ENCODE assay signal across 15 mouse cellular contexts in genomic region chr13:103183566-103183965, GRCm38 (mm10).
DNase-seq lines count a peak whose midpoint lies in the region; ATAC-seq and TF ChIP-seq lines count a peak whose summit lies in the region.
"Had no signal": no experiment of that assay in that cellular context is flagged by ENCODE, and none has a peak within 500 bp of the region (broad histone marks: within the 10 kb centered on the region; RNA-seq: fewer than 3 reads in every experiment).

No protein-coding gene starts in this region.

- no peak for TF ChIP-seq EP300 in stomach, postnatal 0 days (optimal IDR thresholded peaks at IDR 0.05)

- WGBS in lung, embryonic 16.5 days, result 71% methylated on average over 5 of the region's 5 CpGs
- 83% methylated on average over 5 of the region's 5 CpGs for WGBS in limb, embryonic 10.5 days
- 76% methylated on average over 5 of the region's 5 CpGs for WGBS in stomach, postnatal 0 days
- WGBS in hindbrain, embryonic 13.5 days, result 90% methylated on average over 5 of the region's 5 CpGs

- no peak overlapping the region for H3K4me2 ChIP-seq in lung, embryonic 16.5 days (ENCODE audit: low read depth, low read length)
- H3K4me2 ChIP-seq in stomach, postnatal 0 days (replicated peaks; ENCODE audit: low read depth), result no peak overlapping the region
- no peak overlapping the region for H3K4me2 ChIP-seq in hindbrain, embryonic 13.5 days
- H3K4me2 ChIP-seq: forebrain, embryonic 13.5 days; heart, embryonic 12.5 days; hindbrain, embryonic 15.5 days had no signal

- TF ChIP-seq CTCF in stomach, postnatal 0 days (IDR thresholded peaks at IDR 0.05; ENCODE audit: low read depth), result no peak

- H3K36me3 ChIP-seq in lung, embryonic 16.5 days (ENCODE audit: control insufficient read depth, insufficient read depth, low read length), result no peaks in the 10 kb centered on the region
- H3K36me3 ChIP-seq in limb, embryonic 10.5 days, result no peaks in the 10 kb centered on the region
- H3K36me3 ChIP-seq in stomach, postnatal 0 days (ENCODE audit: control insufficient read depth, insufficient read depth, low read length), result no peaks in the 10 kb centered on the region
- H3K36me3 ChIP-seq in hindbrain, embryonic 13.5 days, result no peaks in the 10 kb centered on the region
- H3K36me3 ChIP-seq: embryonic facial prominence, embryonic 10.5 days; heart, embryonic 12.5 days; hindbrain, embryonic 10.5 days; hindbrain, embryonic 15.5 days had no signal

- no peaks in the 10 kb centered on the region; the same call in 1 of the 2 replicates for H3K9me3 ChIP-seq in lung, embryonic 16.5 days (ENCODE audit: control insufficient read depth, low read length)
- H3K9me3 ChIP-seq in limb, embryonic 10.5 days (replicated peaks), result no peaks in the 10 kb centered on the region
- H3K9me3 ChIP-seq in stomach, postnatal 0 days (ENCODE audit: control insufficient read depth, low read length), result no peaks in the 10 kb centered on the region
- no peaks in the 10 kb centered on the region for H3K9me3 ChIP-seq in hindbrain, embryonic 13.5 days
- H3K9me3 ChIP-seq: forebrain, embryonic 13.5 days; hindbrain, embryonic 15.5 days had no signal

- no peak overlapping the region for H3K9ac ChIP-seq in lung, embryonic 16.5 days (ENCODE audit: low read length)
- H3K9ac ChIP-seq in stomach, postnatal 0 days (ENCODE audit: low read length), result no peak overlapping the region
- no peak overlapping the region for H3K9ac ChIP-seq in hindbrain, embryonic 13.5 days
- H3K9ac ChIP-seq: forebrain, embryonic 13.5 days; heart, embryonic 12.5 days; hindbrain, embryonic 15.5 days had no signal

- ATAC-seq in lung, embryonic 16.5 days (ENCODE audit: low read depth), result peak; percentile 23; the same call in 1 of the 2 replicates
- ATAC-seq in stomach, postnatal 0 days (ENCODE audit: low FRiP score, low TSS enrichment), result no peak
- ATAC-seq in hindbrain, embryonic 13.5 days (ENCODE audit: low FRiP score), result no peak
- ATAC-seq: forebrain, embryonic 13.5 days had no signal

- H3K4me1 ChIP-seq in lung, embryonic 16.5 days (replicated peaks; ENCODE audit: control insufficient read depth, insufficient read depth, low read length), result no peaks in the 10 kb centered on the region
- no peaks in the 10 kb centered on the region for H3K4me1 ChIP-seq in limb, embryonic 10.5 days
- no peaks in the 10 kb centered on the region for H3K4me1 ChIP-seq in stomach, postnatal 0 days (replicated peaks; ENCODE audit: control insufficient read depth, insufficient read depth)
- 0 out of 2 replicates have a peak, but pooled peaks cover under 1% of the 10 kb centered on the region for H3K4me1 ChIP-seq in hindbrain, embryonic 13.5 days (replicated peaks)
- H3K4me1 ChIP-seq: forebrain, embryonic 13.5 days; hindbrain, embryonic 15.5 days had no signal

- no peak overlapping the region for H3K4me3 ChIP-seq in lung, embryonic 16.5 days (ENCODE audit: low read length)
- no peak overlapping the region for H3K4me3 ChIP-seq in limb, embryonic 10.5 days
- H3K4me3 ChIP-seq in stomach, postnatal 0 days (ENCODE audit: low read depth, low read length), result no peak overlapping the region
- no peak overlapping the region for H3K4me3 ChIP-seq in hindbrain, embryonic 13.5 days
- H3K4me3 ChIP-seq: embryonic facial prominence, embryonic 10.5 days; forebrain, embryonic 13.5 days; heart, embryonic 12.5 days; hindbrain, embryonic 10.5 days; hindbrain, embryonic 15.5 days had no signal

- H3K27me3 ChIP-seq in lung, embryonic 16.5 days (ENCODE audit: control insufficient read depth, insufficient read depth, low read depth, low read length), result no peaks in the 10 kb centered on the region
- H3K27me3 ChIP-seq in limb, embryonic 10.5 days (ENCODE audit: low read depth, poor library complexity, severe bottlenecking), result no peaks in the 10 kb centered on the region
- no peaks in the 10 kb centered on the region for H3K27me3 ChIP-seq in stomach, postnatal 0 days (ENCODE audit: control insufficient read depth, insufficient read depth, low read length)
- no peaks in the 10 kb centered on the region for H3K27me3 ChIP-seq in hindbrain, embryonic 13.5 days
- H3K27me3 ChIP-seq: forebrain, embryonic 13.5 days; heart, embryonic 12.5 days; hindbrain, embryonic 15.5 days had no signal

- no peak overlapping the region for H3K27ac ChIP-seq in lung, embryonic 16.5 days (ENCODE audit: low read length)
- H3K27ac ChIP-seq in limb, embryonic 10.5 days, result no peak overlapping the region
- H3K27ac ChIP-seq in stomach, postnatal 0 days (replicated peaks), result no peak overlapping the region
- H3K27ac ChIP-seq in hindbrain, embryonic 13.5 days, result no peak overlapping the region
- H3K27ac ChIP-seq: embryonic facial prominence, embryonic 10.5 days; forebrain, embryonic 13.5 days; hindbrain, embryonic 10.5 days; hindbrain, embryonic 15.5 days had no signal

- DNase-seq in lung, postnatal 4 days, result no peak
- DNase-seq in 416B (ENCODE audit: low read depth), result peak; percentile 17
- peak; percentile 22 for DNase-seq in limb, embryonic 10.5 days (ENCODE audit: low spot score)
- peak; percentile 5 for DNase-seq in stomach, postnatal 0 days (ENCODE audit: low spot score)
- DNase-seq: adrenal gland, adult 8-10 months; adrenal gland, postnatal 36 days; cerebellum, adult 2 months; cerebellum, postnatal 10 days had no signal

Comparison
In these comparisons a context has a peak if more than half of its experiments do, and no peak if none do; other contexts are left out.
1. DNase-seq: peak in 416B (single experiment), limb, embryonic 10.5 days (single experiment) and stomach, postnatal 0 days (single experiment); none in lung, postnatal 4 days (0 of 2).